24 mouse cellular contexts compared by ENCODE assay signal in genomic region chr7:99189885-99190284, GRCm38 (mm10). TPM values are rescaled to one million over a fixed set of nuclear protein-coding genes. Genes with fewer than 3 reads are reported as not detected.
DNase-seq lines count a peak whose midpoint lies in the region; ATAC-seq and TF ChIP-seq lines count a peak whose summit lies in the region.
"Had no signal": no experiment of that assay in that cellular context is flagged by ENCODE, and none has a peak within 500 bp of the region (broad histone marks: within the 10 kb centered on the region; RNA-seq: fewer than 3 reads in every experiment).

No protein-coding gene starts in this region.

- H3K4me3 ChIP-seq in liver, embryonic 13.5 days (replicated peaks): no peak overlapping the region
- H3K4me3 ChIP-seq in stomach, postnatal 0 days (ENCODE audit: low read depth, low read length): no peak overlapping the region
- H3K4me3 ChIP-seq: embryonic facial prominence, embryonic 13.5 days; heart, embryonic 15.5 days; hindbrain, embryonic 12.5 days; limb, embryonic 10.5 days; midbrain, embryonic 12.5 days had no signal

- peaks cover 12% of the 10 kb centered on the region; the same call in 1 of the 2 replicates for H3K27me3 ChIP-seq in liver, embryonic 13.5 days
- H3K27me3 ChIP-seq in stomach, postnatal 0 days (ENCODE audit: control insufficient read depth, insufficient read depth, low read length): no peaks in the 10 kb centered on the region
- H3K27me3 ChIP-seq: embryonic facial prominence, embryonic 13.5 days; heart, embryonic 15.5 days; midbrain, embryonic 12.5 days had no signal

- WGBS in liver, embryonic 13.5 days (ENCODE audit: insufficient replicate concordance): 36% methylated on average over 5 of the region's 5 CpGs
- WGBS in stomach, postnatal 0 days: 75% methylated on average over 5 of the region's 5 CpGs

- peak overlapping the region; percentile 25; the same call in 1 of the 2 replicates for H3K27ac ChIP-seq in liver, embryonic 13.5 days
- no peak overlapping the region for H3K27ac ChIP-seq in stomach, postnatal 0 days (replicated peaks)
- H3K27ac ChIP-seq: embryonic facial prominence, embryonic 13.5 days; heart, embryonic 15.5 days; hindbrain, embryonic 12.5 days; limb, embryonic 10.5 days; midbrain, embryonic 12.5 days had no signal

- H3K9me3 ChIP-seq in liver, embryonic 13.5 days (replicated peaks): no peaks in the 10 kb centered on the region
- H3K9me3 ChIP-seq in stomach, postnatal 0 days (ENCODE audit: control insufficient read depth, low read length): no peaks in the 10 kb centered on the region
- H3K9me3 ChIP-seq: embryonic facial prominence, embryonic 13.5 days; heart, embryonic 15.5 days; hindbrain, embryonic 12.5 days; limb, embryonic 10.5 days; midbrain, embryonic 12.5 days had no signal

- no peak for ATAC-seq in liver, embryonic 13.5 days (ENCODE audit: low read depth)
- peak; percentile 82 for ATAC-seq in activated CD4-positive, CD25-positive, alpha-beta regulatory T cell, adult 4 months
- peak; percentile 89 for ATAC-seq in inflammation-experienced regulatory T-cells, adult 6 months
- ATAC-seq in neutrophil, adult 5-6 weeks (ENCODE audit: extremely low read depth, insufficient number of reproducible peaks, low FRiP score, poor library complexity, severe bottlenecking): peak; percentile 83
- ATAC-seq in stomach, postnatal 0 days (ENCODE audit: low FRiP score, low TSS enrichment): no peak
- ATAC-seq: forebrain, embryonic 14.5 days had no signal

- no peaks in the 10 kb centered on the region for H3K36me3 ChIP-seq in liver, embryonic 13.5 days
- H3K36me3 ChIP-seq in stomach, postnatal 0 days (ENCODE audit: control insufficient read depth, insufficient read depth, low read length): no peaks in the 10 kb centered on the region
- H3K36me3 ChIP-seq: embryonic facial prominence, embryonic 13.5 days; heart, embryonic 15.5 days; hindbrain, embryonic 12.5 days; limb, embryonic 10.5 days; midbrain, embryonic 12.5 days had no signal

- no peak for TF ChIP-seq EP300 in stomach, postnatal 0 days (optimal IDR thresholded peaks at IDR 0.05)

- H3K4me1 ChIP-seq in liver, embryonic 13.5 days (replicated peaks): peaks cover 18% of the 10 kb centered on the region
- no peaks in the 10 kb centered on the region for H3K4me1 ChIP-seq in stomach, postnatal 0 days (replicated peaks; ENCODE audit: control insufficient read depth, insufficient read depth)
- H3K4me1 ChIP-seq: embryonic facial prominence, embryonic 13.5 days; heart, embryonic 15.5 days; hindbrain, embryonic 12.5 days; limb, embryonic 10.5 days; midbrain, embryonic 12.5 days had no signal

- DNase-seq in liver, embryonic 13.5 days: no peak
- no peak for DNase-seq in liver
- DNase-seq in stomach, postnatal 0 days (ENCODE audit: low spot score): no peak
- DNase-seq in heart, postnatal 36 days: no peak
- DNase-seq: adrenal gland, adult 8-10 months; cerebellum, postnatal 10 days; gastrocnemius, postnatal 25 days; kidney, adult 8-10 months; kidney, postnatal 4 days; lung, adult 18-20 months; retina, postnatal 1 day; right cerebral cortex, postnatal 4 days had no signal

- intact Hi-C loops in heart, postnatal 36 days (cut with DNase I): no loop called here

- no peak for TF ChIP-seq CTCF in stomach, postnatal 0 days (IDR thresholded peaks at IDR 0.05; ENCODE audit: low read depth)

- no peak overlapping the region for H3K9ac ChIP-seq in liver, embryonic 13.5 days
- no peak overlapping the region for H3K9ac ChIP-seq in stomach, postnatal 0 days (ENCODE audit: low read length)
- H3K9ac ChIP-seq: embryonic facial prominence, embryonic 13.5 days; heart, embryonic 15.5 days; hindbrain, embryonic 12.5 days; midbrain, embryonic 12.5 days had no signal

- H3K4me2 ChIP-seq in liver, embryonic 13.5 days: no peak overlapping the region
- H3K4me2 ChIP-seq in stomach, postnatal 0 days (replicated peaks; ENCODE audit: low read depth): no peak overlapping the region
- H3K4me2 ChIP-seq: embryonic facial prominence, embryonic 13.5 days; heart, embryonic 15.5 days; hindbrain, embryonic 12.5 days; midbrain, embryonic 12.5 days had no signal

RNA-seq across cellular contexts. Expression of gene Dgat2, which starts 7.4 kb away (rescaled TPM):
- polyA plus RNA-seq in liver, embryonic 13.5 days (2015; fragmentation: Nextera tagmentation; extraction: Ambion mirVana): 71.1 and 73.4 TPM in 2 replicates
- 1 to 10 TPM; 1.0 to 1.3 TPM for polyA plus RNA-seq in activated CD4-positive, CD25-positive, alpha-beta regulatory T cell, adult 4 months (2017; shearing (Covaris generic))
- polyA plus RNA-seq in inflammation-experienced regulatory T-cells, adult 6 months (2017; shearing (Covaris generic)): 1 to 10 TPM in 1 of 3 experiments, under 1 TPM in 2; 0.54 to 1.8 (median 0.91) TPM
- 26.4 and 28.5 TPM in 2 replicates for total RNA-seq in neutrophil, adult 5-6 weeks (2017)
- 307 and 320 TPM in 2 replicates for polyA plus RNA-seq in stomach, postnatal 0 days (2015; fragmentation: Nextera tagmentation; extraction: Ambion mirVana)
- total RNA-seq in heart, postnatal 36 days (2021): 100 to 1,000 TPM; 395 to 404 TPM

RNA-seq across cellular contexts. Expression of gene Mogat2, which starts 48.5 kb away (rescaled TPM):
- polyA plus RNA-seq in liver, embryonic 13.5 days (2015; fragmentation: Nextera tagmentation; extraction: Ambion mirVana): 35.9 and 37.5 TPM in 2 replicates
- not detected for polyA plus RNA-seq in activated CD4-positive, CD25-positive, alpha-beta regulatory T cell, adult 4 months (2017; shearing (Covaris generic))
- polyA plus RNA-seq in inflammation-experienced regulatory T-cells, adult 6 months (2017; shearing (Covaris generic)): not detected
- total RNA-seq in neutrophil, adult 5-6 weeks (2017): not detected in 2 replicates
- polyA plus RNA-seq in stomach, postnatal 0 days (2015; fragmentation: Nextera tagmentation; extraction: Ambion mirVana): 8.7 and 9.4 TPM in 2 replicates
- not detected for total RNA-seq in heart, postnatal 36 days (2021)
- total RNA-seq: gastrocnemius, postnatal 25 days; heart, adult 8-10 months; layer of hippocampus, postnatal 10 days; left cerebral cortex, adult 8-10 months had no signal

RNA-seq across cellular contexts. Expression of gene Uvrag, which starts 48.9 kb away (rescaled TPM):
- polyA plus RNA-seq in liver, embryonic 13.5 days (2015; fragmentation: Nextera tagmentation; extraction: Ambion mirVana): 8.9 and 9.0 TPM in 2 replicates
- 1 to 10 TPM; 6.7 to 8.9 TPM for polyA plus RNA-seq in activated CD4-positive, CD25-positive, alpha-beta regulatory T cell, adult 4 months (2017; shearing (Covaris generic))
- 1 to 10 TPM; 5.7 to 9.7 (median 7.0) TPM for polyA plus RNA-seq in inflammation-experienced regulatory T-cells, adult 6 months (2017; shearing (Covaris generic))
- total RNA-seq in neutrophil, adult 5-6 weeks (2017): 90.1 and 93.1 TPM in 2 replicates
- polyA plus RNA-seq in stomach, postnatal 0 days (2015; fragmentation: Nextera tagmentation; extraction: Ambion mirVana): 9.8 and 10.7 TPM in 2 replicates
- 10 to 100 TPM; 21.6 to 28.6 TPM for total RNA-seq in heart, postnatal 36 days (2021)

Comparison
In these comparisons a context has a peak if more than half of its experiments do, and no peak if none do; other contexts are left out.
1. ATAC-seq: peak in activated CD4-positive, CD25-positive, alpha-beta regulatory T cell, adult 4 months (single experiment), inflammation-experienced regulatory T-cells, adult 6 months (single experiment) and neutrophil, adult 5-6 weeks (single experiment); none in liver, embryonic 13.5 days (single experiment) and stomach, postnatal 0 days (single experiment).
2. RNA of gene Dgat2, which starts 7.4 kb away (polyA plus RNA-seq): 307 to 320 TPM in stomach, postnatal 0 days and 71.1 to 73.4 TPM in liver, embryonic 13.5 days; 1.0 to 1.3 TPM in activated CD4-positive, CD25-positive, alpha-beta regulatory T cell, adult 4 months and 0.54 to 1.8 TPM in inflammation-experienced regulatory T-cells, adult 6 months; every median in the first group is over 10 times any median in the second.